Mouse (Mus musculus) liver, embryonic 15.5 days (tissue): ENCODE results near the gene Mybbp1a. TPM values are rescaled to one million over a fixed set of nuclear protein-coding genes. Genes with fewer than 3 reads are reported as not detected.

Experiments
- ATAC-seq: fragments of 200-750 bp; cut with Nextera tagmentation; 2 replicates; pipeline ENCODE4 v1.8.0; 2017; ENCODE audit warnings: moderate number of reproducible peaks, mild to moderate bottlenecking, moderate library complexity; ENCODE audit not compliant: insufficient read depth
- H3K27ac ChIP-seq: fragments of 300-500 bp; sonication (generic); replicated peaks from 2 replicates; pipeline ENCODE4 v1.5.1; 2015; ENCODE audit warnings: mild to moderate bottlenecking, inconsistent platforms
- H3K27me3 ChIP-seq: fragments of 300-500 bp; sonication (generic); 2 replicates; pipeline ENCODE4 v1.6.1; 2015; ENCODE audit warnings: mild to moderate bottlenecking, inconsistent platforms
- H3K36me3 ChIP-seq: fragments of 300-500 bp; sonication (generic); replicated peaks from 2 replicates; pipeline ENCODE4 v1.6.1; 2015; ENCODE audit warnings: moderate library complexity, mild to moderate bottlenecking, inconsistent platforms
- H3K4me1 ChIP-seq: fragments of 300-500 bp; sonication (generic); replicated peaks from 2 replicates; pipeline ENCODE4 v1.6.1; 2015; ENCODE audit warnings: inconsistent platforms
- H3K4me2 ChIP-seq: fragments of 300-500 bp; sonication (generic); 2 replicates; pipeline ENCODE4 v1.6.1; 2015; ENCODE audit warnings: moderate library complexity, mild to moderate bottlenecking, inconsistent platforms
- H3K4me3 ChIP-seq: fragments of 300-500 bp; sonication (generic); replicated peaks from 2 replicates; pipeline ENCODE4 v1.5.1; 2015; ENCODE audit warnings: mild to moderate bottlenecking, inconsistent platforms
- H3K9ac ChIP-seq: fragments of 300-500 bp; sonication (generic); 2 replicates; pipeline ENCODE4 v1.6.1; 2015; ENCODE audit warnings: moderate library complexity, mild to moderate bottlenecking, inconsistent platforms
- H3K9me3 ChIP-seq: fragments of 300-500 bp; sonication (generic); replicated peaks from 2 replicates; pipeline ENCODE4 v1.6.1; 2016; ENCODE audit warnings: inconsistent platforms
- WGBS: fragments of 180-500 bp; shearing (Covaris S2); methylation state at CpG from one replicate; pipeline ENCODE4 v1.1.7; 2015; ENCODE audit warnings: mixed read lengths; ENCODE audit not compliant: insufficient replicate concordance; 5-methylcytosine and 5-hydroxymethylcytosine counted together
- polyA plus RNA-seq: library from polyadenylated mRNA; unstranded; fragments of >200 nt; fragmentation: Nextera tagmentation; extraction: Ambion mirVana; gene quantifications from 2 replicates; pipeline ENCODE4 v1.2.1, GENCODE M21; 2015

Mybbp1a gene
- polyA plus RNA-seq, 1 experiment from 2014 or later, result 66.0 TPM

GRCm38 (mm10) chr11:72447475-72447874, 6.3 kb downstream of the Mybbp1a start:
- Histone ChIP-seq H3K9ac (no peak overlapping the region), H3K27ac (no peak overlapping the region), H3K9me3 (no peaks in the 10 kb centered on the region), H3K4me3 (no peak overlapping the region), H3K4me1 (peaks cover 5% of the 10 kb centered on the region), H3K36me3 (peaks cover 99% of the 10 kb centered on the region), H3K4me2 (no peak overlapping the region), H3K27me3 (no peaks in the 10 kb centered on the region)
- WGBS, result 64% methylated on average over 8 of the region's 8 CpGs
- ATAC-seq, result no peak

- Histone ChIP-seq H3K4me2 (no peak overlapping the region), H3K36me3 (peaks cover 57% of the 10 kb centered on the region), H3K4me3 (no peak overlapping the region), H3K9me3 (no peaks in the 10 kb centered on the region), H3K27ac (no peak overlapping the region), H3K27me3 (no peaks in the 10 kb centered on the region), H3K4me1 (peaks cover 14% of the 10 kb centered on the region), H3K9ac (no peak overlapping the region)
- whole genome bisulfite sequencing, result 75% methylated on average over 3 of the region's 3 CpGs
- no peak for ATAC-seq
Observed at GRCm38 (mm10) chr11:72452140-72452665, 11.0 kb downstream of the Mybbp1a start.

DNA sequence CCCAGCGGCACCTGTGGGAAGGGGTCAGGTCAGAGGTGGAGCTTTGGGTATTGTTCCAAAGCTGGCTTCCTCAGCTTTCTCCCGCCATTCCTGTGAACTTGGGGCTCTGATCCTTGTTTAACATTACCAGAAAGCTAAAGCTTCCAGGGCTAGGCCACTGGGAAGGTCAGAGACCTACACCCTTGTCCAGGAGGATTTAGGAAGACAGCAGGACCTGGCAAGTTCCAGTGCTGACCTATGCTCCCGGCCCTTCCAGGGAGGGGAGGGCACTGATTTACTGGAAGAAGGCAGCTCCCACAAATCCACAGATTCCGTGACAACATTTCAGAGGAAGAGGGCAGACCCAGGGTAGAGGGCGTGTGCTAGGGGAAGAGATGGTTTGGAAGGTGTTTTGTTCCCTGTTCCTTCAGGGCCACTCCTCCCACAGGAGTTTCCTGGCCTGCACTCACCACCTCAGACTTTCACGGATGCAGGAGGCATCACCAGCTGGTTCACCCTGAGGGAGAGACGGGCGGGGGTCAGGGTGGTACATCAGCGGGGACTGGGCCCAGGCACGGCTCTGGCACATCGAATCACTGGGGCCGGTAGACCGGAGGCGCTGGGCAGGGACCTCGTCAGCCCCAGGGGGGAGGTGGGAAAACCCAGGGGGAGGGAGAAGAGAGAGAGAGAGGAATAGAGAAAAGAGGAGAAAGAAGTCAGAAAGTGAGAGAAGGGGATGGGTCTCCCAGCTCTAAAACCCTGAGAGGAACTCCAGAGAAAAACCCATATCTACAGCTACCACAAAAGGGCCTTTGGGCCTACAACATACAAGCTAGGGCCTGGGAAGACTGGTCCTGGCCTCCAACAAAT, 12.2 kb downstream of the Mybbp1a start:
- H3K27ac ChIP-seq, result no peak overlapping the region

DNA sequence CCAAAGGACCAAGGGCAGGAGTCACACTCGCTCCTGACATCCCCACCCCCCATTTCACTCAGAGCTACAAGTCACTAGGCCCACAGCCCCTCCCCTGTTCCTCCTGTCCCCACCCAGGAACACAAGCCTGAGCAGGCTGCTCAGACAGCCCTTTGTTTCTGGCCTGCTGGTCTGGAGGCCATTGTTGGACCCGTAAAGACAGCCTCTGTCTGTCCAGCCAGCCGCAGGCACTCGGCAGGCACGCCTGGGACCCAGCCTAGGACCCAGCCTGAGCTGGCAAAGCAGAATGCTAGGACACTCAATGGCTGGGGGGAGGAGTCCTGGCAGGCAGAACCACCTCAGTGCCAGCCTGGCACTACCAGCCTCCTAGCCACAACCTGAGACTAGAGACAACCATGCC, 14.5 kb downstream of the Mybbp1a start:
- no peak overlapping the region for H3K27ac ChIP-seq
- no peak overlapping the region for H3K4me2 ChIP-seq
- no peaks in the 10 kb centered on the region for H3K27me3 ChIP-seq
- no peak overlapping the region for H3K9ac ChIP-seq
- WGBS, result 64% methylated on average over 5 of the region's 5 CpGs
- no peak for ATAC-seq
- H3K36me3 ChIP-seq, result peaks cover 25% of the 10 kb centered on the region
- peaks cover 44% of the 10 kb centered on the region for H3K4me1 ChIP-seq
- H3K9me3 ChIP-seq, result no peaks in the 10 kb centered on the region
- no peak overlapping the region for H3K4me3 ChIP-seq

More for the DNA sequence above, 12.2 kb downstream of the Mybbp1a start:
- no peak overlapping the region for H3K4me3 ChIP-seq
- ATAC-seq, result no peak
- no peak overlapping the region for H3K9ac ChIP-seq
- H3K36me3 ChIP-seq, result peaks cover 46% of the 10 kb centered on the region
- H3K4me1 ChIP-seq, result peaks cover 25% of the 10 kb centered on the region
- 66% methylated on average over 15 of the region's 15 CpGs for WGBS
- no peaks in the 10 kb centered on the region for H3K9me3 ChIP-seq
- H3K27me3 ChIP-seq, result no peaks in the 10 kb centered on the region
- no peak overlapping the region for H3K4me2 ChIP-seq

DNA sequence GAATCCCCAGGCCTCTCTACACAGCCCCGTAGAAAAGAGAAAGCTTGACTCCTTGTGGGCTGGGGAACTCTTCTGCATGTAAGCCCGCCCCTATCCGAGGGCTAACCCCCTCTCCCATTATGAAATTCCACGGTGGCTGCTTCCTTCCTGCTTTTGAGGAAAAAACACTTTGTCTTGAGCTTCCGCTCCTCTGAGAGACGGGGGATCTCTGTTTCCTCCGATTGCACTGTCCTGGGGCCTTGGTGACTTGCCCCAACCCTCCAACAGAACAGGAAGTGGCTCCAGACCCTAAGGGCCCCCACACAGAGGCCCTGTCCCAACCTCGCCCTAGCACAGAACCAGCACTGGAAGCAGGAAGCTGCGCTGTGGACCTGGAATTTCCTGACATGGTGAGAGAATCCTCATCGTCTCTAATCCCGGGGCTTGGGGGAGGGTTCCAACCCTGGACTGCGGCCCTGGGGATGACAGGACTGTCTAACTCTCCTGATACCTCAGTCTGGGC, 16.9 kb downstream of the Mybbp1a start:
- Histone ChIP-seq H3K9me3 (no peaks in the 10 kb centered on the region), H3K4me3 (peak overlapping the region; percentile 27), H3K4me1 (peaks cover 50% of the 10 kb centered on the region), H3K27me3 (no peaks in the 10 kb centered on the region), H3K27ac (peak overlapping the region; percentile 58), H3K4me2 (peak overlapping the region; percentile 20), H3K36me3 (peaks cover 14% of the 10 kb centered on the region), H3K9ac (no peak overlapping the region)
- WGBS, result 49% methylated on average over 12 of the region's 12 CpGs
- ATAC-seq, result peak; percentile 73

- H3K9ac ChIP-seq, result no peak overlapping the region
- ATAC-seq, result no peak; the same call in 1 of the 2 replicates
- no peaks in the 10 kb centered on the region for H3K27me3 ChIP-seq
- H3K4me1 ChIP-seq, result peaks cover 50% of the 10 kb centered on the region
- WGBS, result 23% methylated on average over 3 of the region's 3 CpGs
- H3K9me3 ChIP-seq, result no peaks in the 10 kb centered on the region
- H3K4me3 ChIP-seq, result peak overlapping the region; percentile 27
- H3K4me2 ChIP-seq, result peak overlapping the region; percentile 20
- H3K36me3 ChIP-seq, result peaks cover 14% of the 10 kb centered on the region; the same call in 1 of the 2 replicates
- peak overlapping the region; percentile 58 for H3K27ac ChIP-seq
Observed at GRCm38 (mm10) chr11:72458502-72458901, 17.3 kb downstream of the Mybbp1a start.

- H3K4me2 ChIP-seq, result no peak overlapping the region
- WGBS, result 47% methylated on average over 5 of the region's 5 CpGs
- H3K4me3 ChIP-seq, result no peak overlapping the region
- peaks cover 14% of the 10 kb centered on the region; the same call in 1 of the 2 replicates for H3K36me3 ChIP-seq
- H3K9me3 ChIP-seq, result no peaks in the 10 kb centered on the region
- no peaks in the 10 kb centered on the region for H3K27me3 ChIP-seq
- H3K27ac ChIP-seq, result no peak overlapping the region; the same call in 1 of the 2 replicates
- ATAC-seq, result no peak
- H3K4me1 ChIP-seq, result peaks cover 55% of the 10 kb centered on the region
- no peak overlapping the region for H3K9ac ChIP-seq
Observed at GRCm38 (mm10) chr11:72461500-72461981, 20.4 kb downstream of the Mybbp1a start.

DNA sequence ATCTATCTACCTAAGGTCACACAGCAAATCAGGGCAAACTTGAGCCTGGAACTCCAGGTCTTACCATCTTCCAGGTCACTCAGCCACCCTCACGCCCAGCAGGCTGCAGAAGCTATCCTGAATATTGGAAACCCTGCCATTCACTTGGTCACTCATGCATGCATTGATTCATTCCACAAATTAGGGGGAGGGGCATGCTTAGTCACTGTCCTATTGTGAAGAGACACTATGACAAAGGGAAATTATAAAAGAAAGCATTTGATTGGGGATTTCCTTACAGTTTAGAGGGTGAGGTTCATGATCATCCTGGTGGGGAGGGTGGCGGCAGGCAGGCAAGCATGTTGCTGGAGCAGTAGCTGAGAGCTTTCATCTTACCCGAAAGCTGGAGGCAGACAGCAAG, 23.7 kb downstream of the Mybbp1a start:
- no peak overlapping the region for H3K9ac ChIP-seq
- H3K4me3 ChIP-seq, result no peak overlapping the region
- H3K4me1 ChIP-seq, result peaks cover 58% of the 10 kb centered on the region
- peaks cover 14% of the 10 kb centered on the region; the same call in 1 of the 2 replicates for H3K36me3 ChIP-seq
- no peak overlapping the region for H3K27ac ChIP-seq
- no peaks in the 10 kb centered on the region for H3K27me3 ChIP-seq
- WGBS, result 65% methylated on average over 3 of the region's 3 CpGs
- ATAC-seq, result no peak
- H3K9me3 ChIP-seq, result no peaks in the 10 kb centered on the region
- no peak overlapping the region for H3K4me2 ChIP-seq

DNA sequence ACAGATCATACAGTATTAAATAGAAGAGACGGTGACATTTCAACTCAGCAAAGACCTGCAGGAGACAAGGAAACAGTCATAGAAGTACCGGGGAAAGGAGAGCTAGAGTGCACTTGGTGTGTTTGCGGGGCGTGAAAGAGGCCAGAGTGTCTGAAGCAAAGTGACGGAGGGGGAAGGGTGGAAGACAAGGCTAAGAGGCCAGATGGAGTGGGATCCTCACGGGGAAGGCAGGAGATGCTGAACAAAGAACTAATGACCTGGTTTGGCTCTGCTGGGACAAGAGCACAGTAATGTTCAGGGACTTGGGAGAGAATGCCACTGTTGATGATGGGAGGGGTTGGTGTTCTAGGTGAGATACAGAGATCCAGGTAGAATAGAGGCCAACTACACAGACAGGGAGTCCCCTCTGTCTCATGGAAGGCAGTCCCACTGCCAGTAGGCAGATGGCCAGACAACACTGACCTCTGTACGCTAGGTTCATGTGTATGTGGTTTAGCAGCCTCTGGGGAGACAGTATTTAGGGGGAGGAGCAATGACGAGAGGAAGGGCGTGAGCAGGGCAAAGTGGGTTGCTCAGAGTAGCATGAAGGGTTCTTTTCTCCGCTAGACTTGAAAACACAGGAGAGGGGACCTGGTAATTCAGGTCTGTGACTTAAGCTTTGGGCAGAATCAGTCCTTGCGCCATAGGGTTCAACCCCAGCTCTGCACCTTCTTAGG, 25.0 kb downstream of the Mybbp1a start:
- peaks cover 66% of the 10 kb centered on the region for H3K4me1 ChIP-seq
- H3K27ac ChIP-seq, result peak overlapping the region; percentile 65
- H3K9ac ChIP-seq, result no peak overlapping the region
- no peaks in the 10 kb centered on the region for H3K9me3 ChIP-seq
- H3K36me3 ChIP-seq, result peaks cover 7% of the 10 kb centered on the region; the same call in 1 of the 2 replicates
- 51% methylated on average over 11 of the region's 11 CpGs for WGBS
- peak overlapping the region; percentile 49 for H3K4me2 ChIP-seq
- peak; percentile 43 for ATAC-seq
- no peak overlapping the region for H3K4me3 ChIP-seq
- no peaks in the 10 kb centered on the region for H3K27me3 ChIP-seq

DNA sequence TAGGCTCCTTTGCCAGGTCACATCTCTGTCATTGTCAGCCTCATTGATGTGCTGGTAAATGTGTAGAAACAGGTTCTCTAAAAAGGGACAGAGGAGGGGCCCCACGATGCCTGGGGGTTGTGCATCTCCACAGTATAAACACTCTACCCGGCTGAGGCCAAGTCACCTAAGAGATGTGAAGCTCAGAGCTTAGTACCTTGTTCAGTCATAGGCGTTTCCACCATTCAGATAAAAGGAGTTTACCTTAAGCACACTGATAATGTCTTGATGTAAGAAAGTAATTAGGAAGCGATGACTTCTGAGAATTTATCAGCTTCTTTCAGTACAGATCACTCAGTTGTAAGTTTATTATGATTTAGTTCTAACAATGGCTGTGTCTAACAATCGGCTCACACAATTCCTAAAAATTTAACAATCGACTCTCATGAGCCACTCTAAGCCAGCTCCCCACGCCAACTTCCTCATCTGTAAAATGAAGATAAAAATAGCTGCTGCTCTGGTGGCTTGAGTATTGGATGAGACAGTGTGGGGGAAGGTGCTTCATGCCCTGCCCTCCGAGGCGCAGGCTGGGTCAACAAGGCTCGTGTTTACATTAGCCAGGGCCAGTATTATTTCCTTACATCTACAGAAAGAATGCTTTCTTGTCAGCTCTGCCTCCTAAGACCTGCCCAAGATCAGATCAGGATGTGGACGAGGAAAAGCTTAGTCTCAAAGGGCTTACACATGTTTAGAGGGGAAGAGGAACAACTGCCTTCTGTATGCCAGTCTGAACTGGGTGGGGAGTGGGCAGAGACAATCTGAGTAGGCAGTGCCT, 25.7 kb downstream of the Mybbp1a start:
- peak overlapping the region; percentile 49 for H3K4me2 ChIP-seq
- no peak overlapping the region for H3K9ac ChIP-seq

More for the DNA sequence above, 25.7 kb downstream of the Mybbp1a start:
- Histone ChIP-seq H3K36me3 (0 out of 2 replicates have a peak, but pooled peaks cover 3% of the 10 kb centered on the region), H3K4me3 (no peak overlapping the region), H3K27ac (peak overlapping the region; percentile 65), H3K4me1 (peaks cover 70% of the 10 kb centered on the region), H3K9me3 (no peaks in the 10 kb centered on the region), H3K27me3 (no peaks in the 10 kb centered on the region)
- 2% methylated on average over 11 of the region's 11 CpGs for WGBS
- ATAC-seq, result peak; percentile 65
